ENCODE assay signal across 25 mouse cellular contexts in the genomic region with DNA sequence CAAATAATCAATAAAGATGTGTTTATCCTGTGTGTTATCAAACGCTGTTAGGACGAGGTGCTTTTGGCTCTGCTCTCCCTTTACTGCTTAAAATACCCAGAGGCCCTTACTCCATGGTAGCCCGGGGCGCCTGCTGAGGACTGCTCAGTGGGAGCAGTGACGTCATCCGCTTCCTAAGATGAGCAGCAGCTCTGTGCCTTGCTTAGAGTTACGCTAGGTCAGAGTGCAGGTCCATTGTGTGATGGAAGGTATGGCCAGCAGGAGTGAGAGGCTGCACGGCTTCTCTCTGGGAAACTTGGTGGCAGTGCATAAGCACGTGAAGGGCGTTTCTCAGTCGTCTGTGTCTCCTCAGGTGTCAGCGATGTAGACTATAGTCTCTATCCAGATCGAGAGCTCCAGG.
"Had no signal": no experiment of that assay in that cellular context is flagged by ENCODE, and none has a peak within 500 bp of the region (broad histone marks: within the 10 kb centered on the region; RNA-seq: fewer than 3 reads in every experiment).

No protein-coding gene starts in this region.

- H3K4me1 ChIP-seq: hindbrain, embryonic 13.5 days; hindbrain, embryonic 15.5 days; liver, embryonic 12.5 days had no signal

- H3K9me3 ChIP-seq: heart, embryonic 10.5 days; heart, embryonic 12.5 days; hindbrain, embryonic 13.5 days; hindbrain, embryonic 15.5 days; kidney, embryonic 15.5 days; limb, embryonic 13.5 days; limb, embryonic 15.5 days; liver, embryonic 12.5 days had no signal

- H3K4me2 ChIP-seq: heart, embryonic 12.5 days; hindbrain, embryonic 13.5 days; hindbrain, embryonic 15.5 days; kidney, embryonic 15.5 days; limb, embryonic 13.5 days; limb, embryonic 15.5 days; liver, embryonic 12.5 days had no signal

- H3K27ac ChIP-seq: heart, embryonic 10.5 days; hindbrain, embryonic 13.5 days; hindbrain, embryonic 15.5 days; hindbrain, postnatal 0 days; kidney, embryonic 15.5 days; kidney, postnatal 0 days; limb, embryonic 13.5 days; limb, embryonic 15.5 days; liver, embryonic 12.5 days; liver, embryonic 14.5 days had no signal

- H3K27me3 ChIP-seq: heart, embryonic 12.5 days; hindbrain, embryonic 13.5 days; hindbrain, embryonic 15.5 days; kidney, embryonic 15.5 days; limb, embryonic 13.5 days; limb, embryonic 15.5 days; liver, embryonic 12.5 days had no signal

- H3K4me3 ChIP-seq: heart, embryonic 10.5 days; heart, embryonic 12.5 days; hindbrain, embryonic 13.5 days; hindbrain, embryonic 15.5 days; kidney, embryonic 15.5 days; limb, embryonic 13.5 days; limb, embryonic 15.5 days; liver, embryonic 12.5 days had no signal

- DNase-seq: gastrocnemius, postnatal 14 days; gastrocnemius, postnatal 36 days; heart, adult 18-20 months; heart, postnatal 10 days; heart, postnatal 36 days; kidney, adult 11 months; kidney, adult 2 months; kidney, adult 9 months; kidney, postnatal 14 days; kidney, postnatal 36 days; layer of hippocampus, adult 9-11 months; layer of hippocampus, postnatal 36 days; left cerebral cortex, postnatal 4 days had no signal

- H3K9ac ChIP-seq: heart, embryonic 12.5 days; hindbrain, embryonic 13.5 days; hindbrain, embryonic 15.5 days; kidney, embryonic 15.5 days; limb, embryonic 13.5 days; limb, embryonic 15.5 days; liver, embryonic 12.5 days; liver, embryonic 14.5 days had no signal

- ATAC-seq: hindbrain, postnatal 0 days; intestine, embryonic 16.5 days; liver, embryonic 12.5 days had no signal
